Mouse (Mus musculus) heart, embryonic 10.5 days (tissue): ENCODE results near the gene Gstz1. TPM values are rescaled to one million over a fixed set of nuclear protein-coding genes. Genes with fewer than 3 reads are reported as not detected.

Experiments
- polyA plus RNA-seq: library from polyadenylated mRNA; unstranded; fragments of >200 nt; fragmentation: Nextera tagmentation; extraction: Ambion mirVana; gene quantifications from 2 replicates; pipeline ENCODE4 v1.2.1, GENCODE M21; 2016

The Gstz1 gene
- polyA plus RNA-seq, 1 experiment from 2014 or later, result 38.0 TPM

Other genes with a start within 250 kb of the Gstz1 start
- 26.7 and 33.8 TPM in 2 replicates for gene Cipc, start 200.1 kb upstream of the Gstz1 start, polyA plus RNA-seq
- not detected in 2 replicates for gene Zdhhc22, start 156.7 kb upstream of the Gstz1 start, polyA plus RNA-seq
- gene Tmem63c, start 125.8 kb upstream of the Gstz1 start, polyA plus RNA-seq, result 0.10 TPM in 1 of 2 replicates, not detected in the other
- gene Ngb, start 44.6 kb upstream of the Gstz1 start, polyA plus RNA-seq, result 0.11 and 0.29 TPM in 2 replicates
- 16.1 and 16.3 TPM in 2 replicates for gene Pomt2, start 803 bp downstream of the Gstz1 start, polyA plus RNA-seq
- gene Samd15, start 52.6 kb downstream of the Gstz1 start, polyA plus RNA-seq, result 2.1 and 2.3 TPM in 2 replicates
- 2.0 and 2.4 TPM in 2 replicates for gene Tmed8, start 53.3 kb downstream of the Gstz1 start, polyA plus RNA-seq
- 0.80 and 0.90 TPM in 2 replicates for gene Noxred1, start 91.6 kb downstream of the Gstz1 start, polyA plus RNA-seq
- gene Vipas39, start 119.1 kb downstream of the Gstz1 start, polyA plus RNA-seq, result 37.4 and 39.7 TPM in 2 replicates
- 237 and 277 TPM in 2 replicates for gene Ahsa1, start 119.3 kb downstream of the Gstz1 start, polyA plus RNA-seq
- gene Ism2, start 152.5 kb downstream of the Gstz1 start, polyA plus RNA-seq, result 0.71 and 0.84 TPM in 2 replicates
- gene Sptlc2, start 241.2 kb downstream of the Gstz1 start, polyA plus RNA-seq, result 76.7 and 76.9 TPM in 2 replicates